In the genomic region with DNA sequence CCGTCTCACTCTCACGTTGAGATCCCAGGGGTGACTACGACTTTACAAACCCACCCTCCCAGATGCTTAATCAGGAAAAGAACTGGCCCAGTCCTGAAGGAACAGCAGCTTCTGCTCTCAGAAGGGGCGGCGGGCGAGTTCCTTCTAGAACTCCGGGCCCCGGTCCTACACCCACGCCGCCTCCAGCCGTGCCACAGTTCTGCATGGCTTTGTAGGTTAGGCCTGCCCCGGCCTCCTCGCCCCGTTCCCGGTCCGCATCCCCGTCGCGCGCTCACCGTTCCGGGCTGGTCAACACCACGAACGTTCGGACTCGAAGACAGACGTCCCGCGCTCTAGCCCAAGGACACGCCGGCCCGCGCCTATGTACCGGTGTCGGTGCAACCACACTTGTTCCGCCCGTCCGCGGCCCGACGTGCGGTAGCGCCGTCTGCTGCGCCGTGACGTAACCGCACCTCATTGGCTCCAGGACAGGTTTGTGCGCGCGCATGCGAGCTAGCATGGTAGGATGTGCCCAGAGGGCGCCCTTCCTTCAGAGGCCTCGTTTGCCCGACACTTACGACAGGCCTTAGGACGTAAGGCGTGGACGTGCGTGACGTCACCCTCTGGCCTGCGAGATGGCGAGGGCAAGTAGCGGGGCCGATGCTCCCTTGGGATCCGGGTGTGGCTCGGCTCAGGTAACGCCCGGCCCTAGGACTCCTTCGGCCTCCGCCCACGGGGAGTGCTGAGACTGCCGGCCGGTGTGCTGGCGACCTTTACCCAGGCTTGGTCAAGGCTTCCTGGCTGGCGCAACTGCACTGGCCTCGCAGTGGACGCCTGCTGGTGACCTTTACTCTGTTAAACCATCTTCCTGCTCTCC, we compare ENCODE assay signal across 8 mouse cellular contexts. TPM values are rescaled to one million over a fixed set of nuclear protein-coding genes. Genes with fewer than 3 reads are reported as not detected.
A peak's percentile ranks its signal among the peaks of the same experiment; 100 is the strongest.
DNase-seq lines count a peak whose midpoint lies in the region; ATAC-seq and TF ChIP-seq lines count a peak whose summit lies in the region.

TSS of gene Cycs (minus strand) at position 398 of the 856 bp plus-strand sequence.

- under 1% methylated on average over 78 of the region's 78 CpGs for WGBS in hindbrain, postnatal 0 days

- TF ChIP-seq CTCF in gastrocnemius, adult 2 months (IDR thresholded peaks at IDR 0.05), result peak; percentile 56
- peak; percentile 63 for TF ChIP-seq CTCF in hindbrain, postnatal 0 days (IDR thresholded peaks at IDR 0.05; ENCODE audit: low read depth)
- peak; percentile 33 for TF ChIP-seq CTCF in left cerebral cortex, adult 2 months (IDR thresholded peaks at IDR 0.05)

- H3K9me3 ChIP-seq in hindbrain, postnatal 0 days (ENCODE audit: low read length), result no peaks in the 10 kb centered on the region

- intact Hi-C loops in gastrocnemius, adult 2 months (cut with DNase I), result no loop called here
- intact Hi-C loops in left cerebral cortex, adult 2 months (cut with DNase I), result no loop called here

- 0 out of 2 replicates have a peak, but pooled peaks cover 3% of the 10 kb centered on the region for H3K4me1 ChIP-seq in hindbrain, postnatal 0 days (ENCODE audit: insufficient read depth, low read length)

- peak within 1 kb of the TSS; percentile 73 for H3K4me2 ChIP-seq in hindbrain, postnatal 0 days (ENCODE audit: low read depth, low read length)

- peak; percentile 98 for ATAC-seq in common myeloid progenitor, adult 5-6 weeks (replicated peaks; ENCODE audit: low read depth, poor library complexity, severe bottlenecking)
- ATAC-seq in hindbrain, postnatal 0 days, result peak; percentile 98
- ATAC-seq in megakaryocyte, adult 5-6 weeks (ENCODE audit: poor library complexity, severe bottlenecking), result peak; percentile 95

- H3K36me3 ChIP-seq in hindbrain, postnatal 0 days (ENCODE audit: insufficient read depth, low read length), result 0 out of 2 replicates have a peak, but pooled peaks cover 14% of the 10 kb centered on the region

- peak within 1 kb of the TSS; percentile 90 for H3K9ac ChIP-seq in hindbrain, postnatal 0 days (replicated peaks; ENCODE audit: low read length)

- no peaks in the 10 kb centered on the region for H3K27me3 ChIP-seq in hindbrain, postnatal 0 days (ENCODE audit: insufficient read depth, low read length)

- peak; percentile 100 for DNase-seq in ZHBTc4 (ENCODE audit: low read depth, low spot score)
- DNase-seq in gastrocnemius, adult 2 months, result peak; percentile 100
- DNase-seq in hindbrain, postnatal 0 days (ENCODE audit: low spot score), result peak; percentile 100
- peak; percentile 99 for DNase-seq in left cerebral cortex, adult 2 months (ENCODE audit: extremely low spot score in 1 of 2, low spot score in 2 of 2)
- peak; percentile 99 for DNase-seq in right cerebral cortex, adult 2 months (ENCODE audit: low spot score in 2 of 2)
- peak; percentile 100 for DNase-seq in urinary bladder, postnatal 14 days (ENCODE audit: low spot score)

- peak within 1 kb of the TSS; percentile 99 for H3K27ac ChIP-seq in gastrocnemius, adult 2 months
- peak within 1 kb of the TSS; percentile 93 for H3K27ac ChIP-seq in hindbrain, postnatal 0 days
- peak within 1 kb of the TSS; percentile 95 for H3K27ac ChIP-seq in left cerebral cortex, adult 2 months

- H3K4me3 ChIP-seq in gastrocnemius, adult 2 months, result peak within 1 kb of the TSS; percentile 76
- H3K4me3 ChIP-seq in hindbrain, postnatal 0 days (ENCODE audit: low read length), result peak within 1 kb of the TSS; percentile 85
- peak within 1 kb of the TSS; percentile 82 for H3K4me3 ChIP-seq in left cerebral cortex, adult 2 months

RNA-seq across cellular contexts. Expression of gene Cycs, which starts in this region (rescaled TPM):
- total RNA-seq in common myeloid progenitor, adult 5-6 weeks (2017), result 127 TPM in 2 replicates
- 100 to 1,000 TPM in 1 of 2 experiments, 10 to 100 TPM in 1; 86.8 to 134 TPM for total RNA-seq in gastrocnemius, adult 2 months (2021)
- 24.5 and 25.6 TPM in 2 replicates for total RNA-seq in hindbrain, postnatal 0 days (2014; rRNA removed)
- 94.0 TPM in 2 replicates for polyA plus RNA-seq in hindbrain, postnatal 0 days (2015; fragmentation: Nextera tagmentation; extraction: Ambion mirVana)
- 10 to 100 TPM; 45.1 to 48.0 TPM for total RNA-seq in left cerebral cortex, adult 2 months (2021)
- 85.5 and 98.8 TPM in 2 replicates for total RNA-seq in megakaryocyte, adult 5-6 weeks (2015)
- total RNA-seq in megakaryocyte, adult 5-6 weeks (2017), result 91.9 and 104 TPM in 2 replicates

Comparison
In these comparisons a context has a peak if more than half of its experiments do, and no peak if none do; other contexts are left out.
1. Peak in every context shown above with its lines: DNase-seq, ATAC-seq, H3K4me3 ChIP-seq and H3K27ac ChIP-seq.